Mouse (Mus musculus): Measurements from ENCODE around the gene Setd3. TPM values are rescaled to one million over a fixed set of nuclear protein-coding genes. Genes with fewer than 3 reads are reported as not detected.
A peak's percentile ranks its signal among the peaks of the same experiment; 100 is the strongest.

Setd3 gene
- total and polyA plus RNA-seq, 3 experiments = 40.1 to 59.9 TPM; not detected in 1

GRCm38 (mm10) chr12:108178331-108179245, 526 bp downstream of the Setd3 start:
- Histone ChIP-seq H3K9ac (ENCODE audit: control insufficient read depth, low read depth, low read length, poor library complexity, severe bottlenecking) (peak overlapping the region; percentile 89), H3K27me3 (ENCODE audit: control insufficient read depth in 1 of 2, insufficient read depth in 2 of 2, low read length in 2 of 2) (no peaks in the 10 kb centered on the region), H3K36me3 (ENCODE audit: control insufficient read depth in 1 of 2, insufficient read depth in 2 of 2, low read length in 2 of 2) (peaks cover 7 to 27% of the 10 kb centered on the region in 2 experiments), H3K4me3 (ENCODE audit: control insufficient read depth in 1 of 2, insufficient read depth in 1 of 2, low read depth in 2 of 2, low read length in 2 of 2) (peak overlapping the region; percentile 73 to 99), H3K4me1 (ENCODE audit: control insufficient read depth in 1 of 2, insufficient read depth in 2 of 2, low read length in 2 of 2) (peaks cover 6 to 7% of the 10 kb centered on the region in 2 experiments; a peak in 3 of 4 replicates), H3K79me2 (ENCODE audit: control insufficient read depth, insufficient read depth, low read length, poor library complexity) (peaks cover 51% of the 10 kb centered on the region), H3K9me3 (replicated peaks; ENCODE audit: insufficient read depth, low read length) (no peaks in the 10 kb centered on the region), H3K27ac (ENCODE audit: control insufficient read depth, low read depth, low read length) (peak overlapping the region; percentile 59)
- DNase-seq (ENCODE audit: low read depth, low spot score) = peak; percentile 74
- 0 out of 2 replicates have a peak, but pooled peaks have one; percentile 39 for TF ChIP-seq HCFC1 (IDR thresholded peaks at IDR 0.05; ENCODE audit: low read depth, low read length)
- TF ChIP-seq ETS1 (IDR thresholded peaks at IDR 0.05; ENCODE audit: low read depth, low read length) = peak; percentile 9; the same call in 1 of the 2 replicates
- 0 out of 2 replicates have a peak, but pooled peaks have one; percentile 25 for TF ChIP-seq MAZ (IDR thresholded peaks at IDR 0.05; ENCODE audit: low read depth, low read length)
- TF ChIP-seq SIN3A (IDR thresholded peaks at IDR 0.05; ENCODE audit: low read length) = peak; percentile 46; the same call in 1 of the 2 replicates
- peak; percentile 77 for TF ChIP-seq MXI1 (IDR thresholded peaks at IDR 0.05; ENCODE audit: low read depth, low read length)
- TF ChIP-seq NELFE (IDR thresholded peaks at IDR 0.05; ENCODE audit: low read depth, low read length) = 0 out of 2 replicates have a peak, but pooled peaks have one; percentile 19
- no peak for TF ChIP-seq CTCF (IDR thresholded peaks at IDR 0.05 in 2 of 3, conservative IDR thresholded peaks at IDR 0.05 in 1 of 3; ENCODE audit: control insufficient read depth in 1 of 3, insufficient read depth in 1 of 3, low read depth in 2 of 3, low read length in 3 of 3, poor library complexity in 1 of 3, severe bottlenecking in 1 of 3)
- no peak for TF ChIP-seq E2F4 (IDR thresholded peaks at IDR 0.05; ENCODE audit: borderline replicate concordance, low read depth, low read length)
- peak; percentile 40 to 52; a peak in 2 of 4 replicates for TF ChIP-seq POLR2A (IDR thresholded peaks at IDR 0.05; ENCODE audit: control insufficient read depth in 1 of 2, insufficient read depth in 1 of 2, low read depth in 1 of 2, low read length in 2 of 2, poor library complexity in 1 of 2)
- TF ChIP-seq UBTF (IDR thresholded peaks at IDR 0.05; ENCODE audit: borderline replicate concordance, insufficient read depth, low read depth, low read length) = peak; percentile 95

DNA sequence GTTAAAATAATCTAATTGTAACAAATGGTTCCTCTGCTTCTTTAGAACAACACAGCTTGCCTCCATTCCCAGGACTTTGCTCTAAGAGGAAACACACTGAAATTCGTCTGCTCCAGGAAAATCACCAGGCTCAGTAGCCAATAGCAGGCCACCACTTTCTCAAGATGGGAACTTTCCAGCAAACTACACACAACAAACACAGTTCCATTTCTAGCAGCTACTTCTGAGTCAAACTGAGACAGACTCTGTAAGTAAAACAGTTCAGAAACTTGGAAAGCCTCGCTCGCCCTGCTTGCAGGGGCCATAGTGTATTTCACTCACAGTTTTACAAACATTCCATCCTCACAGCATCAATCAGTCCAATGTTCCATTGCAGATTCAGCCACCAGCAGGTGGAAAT, 2.7 kb downstream of the Setd3 start:
- Histone ChIP-seq H3K79me2 (ENCODE audit: control insufficient read depth, insufficient read depth, low read length, poor library complexity) (peaks cover 60% of the 10 kb centered on the region), H3K9me3 (replicated peaks; ENCODE audit: insufficient read depth, low read length) (no peaks in the 10 kb centered on the region), H3K4me3 (ENCODE audit: control insufficient read depth in 1 of 2, insufficient read depth in 1 of 2, low read depth in 2 of 2, low read length in 2 of 2) (no peak overlapping the region), H3K9ac (ENCODE audit: control insufficient read depth, low read depth, low read length, poor library complexity, severe bottlenecking) (no peak overlapping the region), H3K4me1 (ENCODE audit: control insufficient read depth in 1 of 2, insufficient read depth in 2 of 2, low read length in 2 of 2) (peaks cover 9 to 10% of the 10 kb centered on the region in 2 experiments), H3K36me3 (ENCODE audit: control insufficient read depth in 1 of 2, insufficient read depth in 2 of 2, low read length in 2 of 2) (peaks cover 4 to 28% of the 10 kb centered on the region in 2 experiments; a peak in 3 of 4 replicates), H3K27me3 (ENCODE audit: control insufficient read depth in 1 of 2, insufficient read depth in 2 of 2, low read length in 2 of 2) (no peaks in the 10 kb centered on the region), H3K27ac (ENCODE audit: control insufficient read depth, low read depth, low read length) (no peak overlapping the region)
- TF ChIP-seq RCOR1 (IDR thresholded peaks at IDR 0.05; ENCODE audit: low read depth, low read length) (no peak), HCFC1 (IDR thresholded peaks at IDR 0.05; ENCODE audit: low read depth, low read length) (no peak), UBTF (IDR thresholded peaks at IDR 0.05; ENCODE audit: borderline replicate concordance, insufficient read depth, low read depth, low read length) (no peak), RAD21 (IDR thresholded peaks at IDR 0.05; ENCODE audit: low read depth, low read length) (no peak), E2F4 (IDR thresholded peaks at IDR 0.05; ENCODE audit: borderline replicate concordance, low read depth, low read length) (no peak), CHD1 (IDR thresholded peaks at IDR 0.05; ENCODE audit: low read depth, low read length) (no peak), MEF2A (IDR thresholded peaks at IDR 0.05; ENCODE audit: extremely low read depth, insufficient replicate concordance, low read depth, low read length, poor library complexity, severe bottlenecking) (no peak), TAL1 (IDR thresholded peaks at IDR 0.05; ENCODE audit: low read length) (no peak), MAZ (IDR thresholded peaks at IDR 0.05; ENCODE audit: low read depth, low read length) (no peak), NELFE (IDR thresholded peaks at IDR 0.05; ENCODE audit: low read depth, low read length) (no peak), CHD2 (IDR thresholded peaks at IDR 0.05; ENCODE audit: low read length) (no peak), POLR2A (IDR thresholded peaks at IDR 0.05; ENCODE audit: control insufficient read depth in 1 of 2, insufficient read depth in 1 of 2, low read depth in 1 of 2, low read length in 2 of 2, poor library complexity in 1 of 2) (no peak), SMC3 (IDR thresholded peaks at IDR 0.05; ENCODE audit: low read depth, low read length) (no peak), ZNF384 (IDR thresholded peaks at IDR 0.05; ENCODE audit: low read depth, low read length) (no peak), TBP (IDR thresholded peaks at IDR 0.05; ENCODE audit: low read depth, low read length) (no peak), ETS1 (IDR thresholded peaks at IDR 0.05; ENCODE audit: low read depth, low read length) (no peak), BHLHE40 (IDR thresholded peaks at IDR 0.05; ENCODE audit: borderline replicate concordance, low read depth, low read length) (no peak), NRF1 (IDR thresholded peaks at IDR 0.05; ENCODE audit: insufficient read depth, low read depth, low read length, poor library complexity, severe bottlenecking) (no peak)
- no peak for DNase-seq (ENCODE audit: low read depth, low spot score)

Measured in MEL (cell line).